Mouse (Mus musculus): ENCODE data around the gene Gm17455. TPM values are rescaled to one million over a fixed set of nuclear protein-coding genes. Genes with fewer than 3 reads are reported as not detected.

Gene Gm17455
- total RNA-seq, 1 experiment: 0.31 TPM

DNA sequence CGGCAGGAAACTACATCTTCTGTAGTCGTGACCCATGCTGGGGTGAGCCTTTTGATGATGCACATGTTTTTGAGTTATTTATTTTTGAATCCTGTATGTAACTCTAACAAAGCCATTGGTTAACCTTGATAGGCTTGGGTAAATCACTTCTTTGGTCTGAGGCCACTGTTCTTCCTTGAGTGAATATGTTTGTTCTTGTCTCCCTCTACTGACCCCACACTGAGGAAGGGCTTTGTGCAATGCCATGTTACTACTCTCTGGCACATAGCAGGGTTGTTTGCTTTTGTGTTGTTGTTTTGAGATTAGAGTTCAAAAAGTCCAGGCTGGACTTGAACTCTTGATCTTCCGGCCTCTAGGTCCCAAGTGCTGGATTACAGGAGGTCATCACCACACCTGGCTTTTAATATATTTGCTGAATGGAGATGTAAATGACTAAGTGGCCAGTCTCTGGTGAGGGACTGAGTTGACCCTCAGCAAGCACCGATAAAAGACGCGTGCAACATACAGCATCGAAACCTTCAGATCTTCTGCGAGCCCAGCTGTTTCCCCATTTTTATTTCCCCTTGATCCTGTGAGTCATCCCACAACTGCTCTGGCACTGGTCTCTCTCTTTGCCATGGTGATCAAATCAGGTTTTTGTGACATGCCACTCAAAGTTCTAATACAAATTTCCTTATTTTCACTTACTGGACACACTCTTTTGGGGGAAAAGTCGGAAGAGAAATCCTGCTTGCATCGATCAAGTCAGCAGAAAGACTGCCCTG is 1.3 kb upstream of the Gm17455 start:
- TF ChIP-seq ZNF384 (IDR thresholded peaks at IDR 0.05; ENCODE audit: low read depth, low read length): no peak
- TF ChIP-seq ZC3H11A (IDR thresholded peaks at IDR 0.05; ENCODE audit: borderline replicate concordance, low read depth, low read length): no peak
- TF ChIP-seq HCFC1 (IDR thresholded peaks at IDR 0.05; ENCODE audit: borderline replicate concordance, insufficient read depth, low read length): no peak
- no peak for TF ChIP-seq MAFK (IDR thresholded peaks at IDR 0.05; ENCODE audit: insufficient read depth, low read depth, low read length)
- no peak for TF ChIP-seq CHD2 (IDR thresholded peaks at IDR 0.05; ENCODE audit: low read depth, low read length)
- H3K4me3 ChIP-seq (ENCODE audit: insufficient read depth in 1 of 2, low read depth in 1 of 2, low read length in 2 of 2, poor library complexity in 1 of 2, severe bottlenecking in 1 of 2): no peak overlapping the region
- no peaks in the 10 kb centered on the region for H3K9me3 ChIP-seq (ENCODE audit: control insufficient read depth, insufficient read depth, low read depth, low read length)
- no peaks in the 10 kb centered on the region for H3K36me3 ChIP-seq (ENCODE audit: control insufficient read depth, insufficient read depth, low read length, poor library complexity, severe bottlenecking)
- no peak overlapping the region for H3K9ac ChIP-seq (ENCODE audit: insufficient read depth, low read depth, low read length, poor library complexity, severe bottlenecking)
- in situ Hi-C loops (cut with MboI; ENCODE audit: low sequenced_read_pairs in 2 of 2, unreplicated experiment in 2 of 2): no loop called here
- no peaks in the 10 kb centered on the region for H3K4me1 ChIP-seq (ENCODE audit: control insufficient read depth in 2 of 2, insufficient read depth in 2 of 2, low read length in 2 of 2, poor library complexity in 1 of 2)
- DNase-seq (ENCODE audit: low read depth, low spot score): no peak
- no peak overlapping the region for H3K27ac ChIP-seq (ENCODE audit: insufficient read depth, low read depth, low read length, poor library complexity, severe bottlenecking)

DNA sequence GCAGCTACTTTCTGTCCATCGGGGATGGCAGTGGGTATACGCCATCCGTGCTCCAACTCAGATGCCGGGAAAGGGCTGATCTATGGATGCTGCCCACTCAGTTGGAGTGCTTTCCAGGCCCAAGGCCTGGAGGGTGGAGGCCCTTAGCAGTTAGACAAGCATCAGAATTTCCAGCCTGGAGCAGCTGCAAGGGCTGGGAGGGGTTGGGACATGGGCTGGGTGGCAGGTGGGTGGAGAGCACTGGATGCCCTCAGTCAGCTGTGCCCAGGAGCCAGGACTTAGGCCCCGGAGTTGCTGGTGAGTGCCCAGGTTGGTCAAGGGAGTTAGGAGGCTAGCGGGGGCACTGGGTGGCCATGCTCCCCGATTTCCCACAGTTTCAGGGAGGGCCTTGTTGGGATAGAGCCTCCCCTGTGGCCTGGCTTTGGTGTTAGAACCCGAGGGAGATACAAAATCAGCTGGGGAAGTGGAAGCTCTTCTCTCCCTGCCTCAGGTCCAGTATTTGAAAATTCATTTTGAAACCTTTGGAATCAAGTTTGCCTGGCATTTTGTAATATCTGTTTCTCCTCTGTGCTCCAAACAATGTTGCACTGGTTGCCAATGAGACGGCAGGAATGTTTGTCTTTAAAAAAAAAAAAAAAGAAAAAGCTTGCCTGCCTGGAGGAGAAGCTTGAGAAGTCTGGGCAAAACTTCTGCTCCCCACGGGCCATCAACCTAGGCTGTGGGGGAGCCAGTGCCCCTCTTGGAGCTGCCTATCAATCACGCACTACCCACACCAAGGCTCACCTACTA is 1.2 kb downstream of the Gm17455 start:
- no peak for TF ChIP-seq ZC3H11A (IDR thresholded peaks at IDR 0.05; ENCODE audit: borderline replicate concordance, low read depth, low read length)
- TF ChIP-seq CHD2 (IDR thresholded peaks at IDR 0.05; ENCODE audit: low read depth, low read length): no peak
- no peak for TF ChIP-seq HCFC1 (IDR thresholded peaks at IDR 0.05; ENCODE audit: borderline replicate concordance, insufficient read depth, low read length)
- no peak for TF ChIP-seq MAFK (IDR thresholded peaks at IDR 0.05; ENCODE audit: insufficient read depth, low read depth, low read length)
- TF ChIP-seq ZNF384 (IDR thresholded peaks at IDR 0.05; ENCODE audit: low read depth, low read length): no peak
- Histone ChIP-seq H3K27ac (ENCODE audit: insufficient read depth, low read depth, low read length, poor library complexity, severe bottlenecking) (no peak overlapping the region), H3K9me3 (ENCODE audit: control insufficient read depth, insufficient read depth, low read depth, low read length) (no peaks in the 10 kb centered on the region), H3K9ac (ENCODE audit: insufficient read depth, low read depth, low read length, poor library complexity, severe bottlenecking) (no peak overlapping the region), H3K4me1 (ENCODE audit: control insufficient read depth in 2 of 2, insufficient read depth in 2 of 2, low read length in 2 of 2, poor library complexity in 1 of 2) (no peaks in the 10 kb centered on the region), H3K36me3 (ENCODE audit: control insufficient read depth, insufficient read depth, low read length, poor library complexity, severe bottlenecking) (no peaks in the 10 kb centered on the region), H3K4me3 (ENCODE audit: insufficient read depth in 1 of 2, low read depth in 1 of 2, low read length in 2 of 2, poor library complexity in 1 of 2, severe bottlenecking in 1 of 2) (no peak overlapping the region)
- in situ Hi-C loops (cut with MboI; ENCODE audit: low sequenced_read_pairs in 2 of 2, unreplicated experiment in 2 of 2): loop anchor here in 1 of 2 experiments (10.0 kb wide), 1 partner anchor 96 kb away; no protein-coding TSS in a partner anchor
- DNase-seq (ENCODE audit: low read depth, low spot score): no peak

DNA sequence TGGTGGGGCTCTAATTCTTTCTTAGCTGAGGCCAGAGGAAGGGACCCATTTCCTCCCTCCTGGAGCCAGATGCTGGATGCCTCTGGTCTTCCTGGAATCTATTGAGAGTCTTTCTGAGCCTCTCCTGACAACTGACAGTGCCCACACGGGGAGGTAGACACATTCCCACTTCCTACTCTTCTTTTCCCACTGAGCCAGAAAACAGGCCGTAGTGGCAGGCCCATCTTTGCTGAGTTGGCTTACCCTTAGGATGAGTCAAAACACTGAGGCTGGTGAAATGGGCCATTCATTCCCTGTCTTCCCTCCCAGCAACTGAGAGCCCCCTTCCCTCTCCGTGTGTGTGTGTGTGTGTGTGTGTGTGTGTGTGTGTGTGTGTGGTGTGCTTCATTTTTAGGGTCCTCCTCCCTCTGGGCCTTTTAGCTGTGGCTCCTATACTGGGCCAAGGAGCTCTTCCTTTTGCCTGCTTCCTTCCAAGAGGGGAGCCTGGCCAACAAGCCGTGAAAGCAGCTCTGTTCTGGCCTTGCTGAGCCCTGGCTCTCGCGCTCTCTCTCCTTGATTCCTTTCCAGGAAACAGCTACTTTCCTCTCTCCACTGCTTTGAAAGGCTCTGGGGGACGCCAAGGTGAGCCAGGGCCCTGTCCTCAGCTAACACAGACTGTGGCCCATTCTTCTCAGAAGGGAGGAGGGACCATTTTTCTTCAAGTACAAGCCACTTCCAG is 6.1 kb downstream of the Gm17455 start:
- in situ Hi-C loops (cut with MboI; ENCODE audit: low sequenced_read_pairs in 2 of 2, unreplicated experiment in 2 of 2): loop anchor here in 1 of 2 experiments (10.0 kb wide), 1 partner anchor 101 kb away; no protein-coding TSS in a partner anchor
- Histone ChIP-seq H3K4me3 (ENCODE audit: insufficient read depth in 1 of 2, low read depth in 1 of 2, low read length in 2 of 2, poor library complexity in 1 of 2, severe bottlenecking in 1 of 2) (no peak overlapping the region), H3K27ac (ENCODE audit: insufficient read depth, low read depth, low read length, poor library complexity, severe bottlenecking) (no peak overlapping the region), H3K36me3 (ENCODE audit: control insufficient read depth, insufficient read depth, low read length, poor library complexity, severe bottlenecking) (no peaks in the 10 kb centered on the region), H3K9me3 (ENCODE audit: control insufficient read depth, insufficient read depth, low read depth, low read length) (no peaks in the 10 kb centered on the region), H3K9ac (ENCODE audit: insufficient read depth, low read depth, low read length, poor library complexity, severe bottlenecking) (no peak overlapping the region), H3K4me1 (ENCODE audit: control insufficient read depth in 2 of 2, insufficient read depth in 2 of 2, low read length in 2 of 2, poor library complexity in 1 of 2) (no peaks in the 10 kb centered on the region)
- no peak for DNase-seq (ENCODE audit: low read depth, low spot score)
- TF ChIP-seq ZC3H11A (IDR thresholded peaks at IDR 0.05; ENCODE audit: borderline replicate concordance, low read depth, low read length): no peak
- no peak for TF ChIP-seq ZNF384 (IDR thresholded peaks at IDR 0.05; ENCODE audit: low read depth, low read length)
- TF ChIP-seq HCFC1 (IDR thresholded peaks at IDR 0.05; ENCODE audit: borderline replicate concordance, insufficient read depth, low read length): no peak
- no peak for TF ChIP-seq MAFK (IDR thresholded peaks at IDR 0.05; ENCODE audit: insufficient read depth, low read depth, low read length)
- no peak for TF ChIP-seq CHD2 (IDR thresholded peaks at IDR 0.05; ENCODE audit: low read depth, low read length)

DNA sequence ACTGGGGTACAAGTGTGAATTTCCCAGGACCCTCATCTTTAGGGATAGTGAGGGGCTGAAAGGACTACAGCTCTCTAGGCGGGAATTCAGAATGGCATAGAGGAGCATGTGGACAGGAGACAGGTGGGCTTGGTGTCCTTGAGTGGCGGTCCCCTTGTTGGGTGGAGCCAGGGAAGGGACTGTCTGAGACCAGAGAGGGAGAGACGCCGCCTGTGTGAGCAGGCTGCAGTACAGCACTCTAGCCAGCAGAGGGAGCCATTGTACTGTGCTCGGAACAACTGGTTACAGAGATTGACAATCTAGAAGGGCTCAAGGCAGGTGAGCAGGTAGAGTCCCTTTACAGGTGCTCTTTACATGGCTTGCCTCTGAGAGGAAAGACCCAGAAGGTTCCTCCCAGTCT is 8.3 kb downstream of the Gm17455 start:
- Histone ChIP-seq H3K4me1 (ENCODE audit: control insufficient read depth in 2 of 2, insufficient read depth in 2 of 2, low read length in 2 of 2, poor library complexity in 1 of 2) (no peaks in the 10 kb centered on the region), H3K9ac (ENCODE audit: insufficient read depth, low read depth, low read length, poor library complexity, severe bottlenecking) (no peak overlapping the region), H3K36me3 (ENCODE audit: control insufficient read depth, insufficient read depth, low read length, poor library complexity, severe bottlenecking) (no peaks in the 10 kb centered on the region), H3K27ac (ENCODE audit: insufficient read depth, low read depth, low read length, poor library complexity, severe bottlenecking) (no peak overlapping the region), H3K9me3 (ENCODE audit: control insufficient read depth, insufficient read depth, low read depth, low read length) (no peaks in the 10 kb centered on the region), H3K4me3 (ENCODE audit: insufficient read depth in 1 of 2, low read depth in 1 of 2, low read length in 2 of 2, poor library complexity in 1 of 2, severe bottlenecking in 1 of 2) (no peak overlapping the region)
- in situ Hi-C loops (cut with MboI; ENCODE audit: low sequenced_read_pairs in 2 of 2, unreplicated experiment in 2 of 2): loop anchor here in 1 of 2 experiments (10.0 kb wide), 1 partner anchor 103 kb away; no protein-coding TSS in a partner anchor
- DNase-seq (ENCODE audit: low read depth, low spot score): peak; percentile 46
- peak; percentile 94 for TF ChIP-seq ZC3H11A (IDR thresholded peaks at IDR 0.05; ENCODE audit: borderline replicate concordance, low read depth, low read length)
- TF ChIP-seq CHD2 (IDR thresholded peaks at IDR 0.05; ENCODE audit: low read depth, low read length): no peak
